Mouse (Mus musculus) stomach, postnatal 0 days (tissue): ENCODE results near the gene Cacng8.

Source experiments
- CTCF ChIP-seq: IDR thresholded peaks from 2 replicates; pipeline ENCODE4 v1.5.1; 2016; ENCODE audit warnings: antibody characterized with exemption, low read depth, mild to moderate bottlenecking, moderate library complexity
- EP300 ChIP-seq: optimal IDR thresholded peaks from 2 replicates; pipeline ENCODE3; 2016; ENCODE audit warnings: antibody characterized with exemption

DNA sequence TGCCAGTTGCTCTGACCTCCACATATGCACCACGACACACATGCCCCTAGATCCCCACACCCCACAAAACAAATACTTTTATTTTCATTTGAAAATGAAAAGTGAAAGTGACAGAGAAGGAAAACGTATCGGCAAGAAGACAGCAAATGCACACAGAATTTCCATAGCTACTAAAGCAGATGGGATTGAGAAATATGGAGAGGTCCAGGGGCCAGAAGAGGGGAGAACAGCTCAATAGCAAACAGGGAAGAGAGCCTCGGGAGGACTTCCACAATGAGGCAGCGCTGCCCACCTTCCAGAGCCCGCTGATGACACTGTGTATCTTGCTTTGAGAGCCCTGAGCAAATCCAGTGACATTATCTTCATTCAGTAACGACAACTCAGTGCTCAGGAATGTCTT, 31.6 kb downstream of the Cacng8 start:
- TF ChIP-seq CTCF (no peak), EP300 (no peak)
